Mouse (Mus musculus) heart, embryonic 14.5 days (tissue): ENCODE measurements at regions not wholly inside any gene's neighbourhood (a gene's known extent, or its start where the extent isn't known, plus 50 kb on each side); places are given as distances from the start of the nearest gene placed in this dataset.

Source experiments
- ATAC-seq: fragments of 200-750 bp; cut with Nextera tagmentation; 2 replicates; pipeline ENCODE4 v1.8.0; 2017; ENCODE audit warnings: low read depth, moderate TSS enrichment; ENCODE audit not compliant: insufficient number of reproducible peaks, insufficient read depth, low FRiP score
- H3K27ac ChIP-seq, 2 experiments: fragments of 200-500 bp in 1 of 2; fragments of 300-500 bp in 1 of 2; sonication (generic) in 1 of 2; replicated peaks in 1 of 2; 2 replicates each; pipeline ENCODE4 v1.5.1; 2012 to 2014; ENCODE audit warnings: low read depth in 2 of 2, low read length in 2 of 2, control low read depth in 1 of 2, mild to moderate bottlenecking in 1 of 2, mixed read lengths in 1 of 2; ENCODE audit not compliant: control insufficient read depth in 1 of 2, insufficient read depth in 1 of 2
- H3K27me3 ChIP-seq: fragments of 300-500 bp; sonication (generic); 2 replicates; pipeline ENCODE4 v1.6.1; 2014; ENCODE audit warnings: mild to moderate bottlenecking, low read length, control low read depth; ENCODE audit not compliant: control insufficient read depth, insufficient read depth
- H3K36me3 ChIP-seq: fragments of 300-500 bp; sonication (generic); 2 replicates; pipeline ENCODE4 v1.6.1; 2014; ENCODE audit warnings: mild to moderate bottlenecking, control low read depth, low read length, mixed read lengths; ENCODE audit not compliant: control insufficient read depth, insufficient read depth
- H3K4me1 ChIP-seq, 2 experiments: fragments of 200-500 bp in 1 of 2; fragments of 300-500 bp in 1 of 2; sonication (generic) in 1 of 2; 2 replicates each; pipeline ENCODE4 v1.6.1; 2012 to 2014; ENCODE audit warnings: low read length in 2 of 2, control low read depth in 1 of 2, mixed read lengths in 1 of 2; ENCODE audit not compliant: control insufficient read depth in 2 of 2, insufficient read depth in 2 of 2
- H3K4me2 ChIP-seq: fragments of 300-500 bp; sonication (generic); 2 replicates; pipeline ENCODE4 v1.6.1; 2014; ENCODE audit warnings: mild to moderate bottlenecking, low read length
- H3K4me3 ChIP-seq, 2 experiments: fragments of 200-500 bp in 1 of 2; fragments of 300-500 bp in 1 of 2; sonication (generic) in 1 of 2; 2 replicates each; pipeline ENCODE4 v1.5.1; 2012 to 2014; ENCODE audit warnings: low read length in 2 of 2, mild to moderate bottlenecking in 2 of 2, control low read depth in 1 of 2, low read depth in 1 of 2, moderate library complexity in 1 of 2; ENCODE audit not compliant: control insufficient read depth in 1 of 2, insufficient read depth in 1 of 2
- H3K9ac ChIP-seq: fragments of 300-500 bp; sonication (generic); 2 replicates; pipeline ENCODE4 v1.6.1; 2014; ENCODE audit warnings: mild to moderate bottlenecking, low read length
- H3K9me3 ChIP-seq: fragments of 300-500 bp; sonication (generic); 2 replicates; pipeline ENCODE4 v1.6.1; 2016; ENCODE audit warnings: low read length, control low read depth; ENCODE audit not compliant: control insufficient read depth
- WGBS: fragments of 180-500 bp; shearing (Covaris S2); extraction: QIAGEN DNeasy Blood & Tissue Kit; methylation state at CpG from one replicate; pipeline ENCODE4 v1.1.7; 2014; 5-methylcytosine and 5-hydroxymethylcytosine counted together

DNA sequence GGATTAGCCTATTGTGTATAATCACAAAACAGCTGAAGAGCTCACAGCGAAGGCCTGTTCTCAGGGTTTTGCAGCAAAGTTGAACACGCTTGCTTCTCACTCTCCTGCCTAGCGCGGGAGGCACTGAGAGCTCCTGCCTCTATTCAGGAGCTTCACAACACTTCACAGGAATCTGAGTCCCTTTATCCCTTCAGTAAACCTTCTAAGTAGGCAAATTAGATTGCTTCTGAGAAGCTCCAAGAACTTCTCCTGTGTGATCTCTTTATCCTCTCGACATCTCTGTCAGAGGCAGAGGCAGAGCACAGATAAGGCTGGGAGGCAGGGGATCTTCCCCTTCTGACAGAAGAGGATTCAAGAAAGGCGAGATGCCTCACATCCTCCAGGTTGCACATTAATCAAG, 488.7 kb upstream of the Adamts16 start:
- ATAC-seq: no peak
- no peak overlapping the region for H3K27ac ChIP-seq
- 32% methylated on average over 6 of the region's 6 CpGs for WGBS
- H3K9me3 ChIP-seq: no peaks in the 10 kb centered on the region
- H3K36me3 ChIP-seq: no peaks in the 10 kb centered on the region
- H3K27me3 ChIP-seq: no peaks in the 10 kb centered on the region
- no peak overlapping the region for H3K9ac ChIP-seq
- no peak overlapping the region for H3K4me3 ChIP-seq
- peaks cover 3 to 8% of the 10 kb centered on the region in 2 experiments for H3K4me1 ChIP-seq
- H3K4me2 ChIP-seq: no peak overlapping the region

DNA sequence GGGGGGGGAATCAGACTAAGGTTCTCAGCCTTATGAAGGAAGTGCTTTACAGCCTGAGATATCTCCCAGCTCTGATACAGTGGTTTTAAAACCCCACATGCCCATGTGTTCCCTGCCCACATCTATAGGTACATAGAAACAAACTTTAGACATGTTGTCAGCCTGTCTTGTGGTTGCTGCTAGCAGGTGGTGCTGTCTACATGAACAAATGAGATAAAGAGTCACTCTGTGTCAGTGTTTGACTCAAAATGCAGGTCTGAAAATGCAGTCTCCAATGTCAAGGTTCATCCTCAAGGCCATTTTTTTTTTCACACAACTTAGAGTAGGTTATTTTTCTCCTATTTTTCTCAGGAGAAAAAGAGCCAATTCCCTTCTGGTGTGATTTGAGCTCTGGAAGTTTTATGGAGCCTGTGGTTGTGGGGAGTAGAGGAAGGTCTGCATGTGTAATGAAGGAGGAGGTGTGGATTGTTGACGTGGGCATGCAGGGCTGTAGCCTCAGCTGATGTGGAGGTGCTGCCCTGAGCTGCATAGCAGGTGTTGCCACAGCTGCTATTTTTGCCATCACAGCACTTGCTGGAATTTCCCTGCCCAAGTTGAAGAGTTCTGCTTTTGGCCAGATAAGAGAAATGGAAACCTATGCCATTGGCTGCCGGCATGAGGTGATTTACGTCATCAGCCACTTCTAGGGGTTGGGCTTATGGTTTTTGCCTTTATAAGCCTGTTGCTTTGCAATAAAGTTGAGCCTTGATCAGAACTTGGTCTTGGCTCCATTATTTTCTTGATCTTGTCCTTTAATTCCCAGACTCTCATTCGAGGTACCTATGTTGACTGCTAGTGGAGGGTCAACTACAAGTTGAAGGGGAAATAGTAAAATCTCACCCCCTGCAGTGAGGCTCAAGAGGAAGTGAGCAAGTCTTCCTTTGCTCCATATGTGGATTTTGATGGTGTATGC, 486.5 kb upstream of the Adamts16 start:
- peak overlapping the region in 1 of 2 experiments; percentile 37; a peak in 1 of 4 replicates for H3K27ac ChIP-seq

DNA sequence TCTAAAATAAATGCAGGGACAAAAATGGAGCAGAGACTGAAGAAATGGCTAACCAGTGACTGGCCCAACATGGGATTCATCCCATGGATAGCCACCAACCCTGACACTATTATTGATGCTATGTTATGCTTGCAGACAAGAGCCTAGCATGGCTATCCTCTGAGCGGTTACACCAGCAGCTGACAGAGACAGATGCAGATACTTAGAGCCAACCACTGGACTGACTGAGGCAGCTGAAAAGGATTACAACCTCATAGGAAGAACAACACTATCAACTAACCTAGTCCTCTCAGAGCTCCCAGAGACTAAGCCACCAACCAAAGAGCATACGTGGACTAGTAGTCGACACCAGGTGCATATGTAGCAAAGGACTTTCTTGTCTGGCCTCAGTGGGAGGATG, 478.9 kb upstream of the Adamts16 start:
- Histone ChIP-seq H3K4me3 (no peak overlapping the region), H3K27ac (no peak overlapping the region), H3K4me1 (no peaks in the 10 kb centered on the region), H3K27me3 (no peaks in the 10 kb centered on the region), H3K36me3 (no peaks in the 10 kb centered on the region), H3K9ac (no peak overlapping the region), H3K9me3 (no peaks in the 10 kb centered on the region), H3K4me2 (no peak overlapping the region)
- ATAC-seq: no peak
- WGBS: 71% methylated on average over 3 of the region's 3 CpGs

More for the DNA sequence above, 486.5 kb upstream of the Adamts16 start:
- H3K9me3 ChIP-seq: no peaks in the 10 kb centered on the region
- no peak overlapping the region for H3K4me3 ChIP-seq
- no peak overlapping the region for H3K9ac ChIP-seq
- H3K4me1 ChIP-seq: peaks cover 3 to 8% of the 10 kb centered on the region in 2 experiments
- H3K27me3 ChIP-seq: no peaks in the 10 kb centered on the region
- ATAC-seq: peak; percentile 49; the same call in 1 of the 2 replicates
- H3K36me3 ChIP-seq: no peaks in the 10 kb centered on the region
- WGBS: 26% methylated on average over 4 of the region's 4 CpGs
- no peak overlapping the region for H3K4me2 ChIP-seq

DNA sequence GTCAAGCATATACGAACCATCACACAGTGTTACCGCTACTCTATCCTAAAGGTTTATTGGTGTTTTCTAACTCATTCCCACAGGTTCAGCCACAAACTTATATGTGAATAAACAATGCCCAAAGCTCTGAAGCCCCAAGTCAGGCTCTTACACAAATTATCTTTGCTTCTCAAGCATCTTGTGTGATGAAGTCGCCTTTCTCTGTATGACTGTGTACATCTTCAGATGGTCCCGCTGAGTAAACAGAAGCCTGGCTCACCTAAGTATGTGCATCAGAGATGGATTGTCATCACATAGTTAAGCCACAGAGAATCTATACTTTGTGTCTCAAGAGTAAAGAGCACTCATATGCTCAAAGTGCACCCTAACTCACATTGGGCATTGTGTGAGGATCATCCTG, 462.3 kb upstream of the Adamts16 start:
- ATAC-seq: no peak
- Histone ChIP-seq H3K36me3 (no peaks in the 10 kb centered on the region), H3K27me3 (no peaks in the 10 kb centered on the region), H3K4me3 (no peak overlapping the region), H3K27ac (no peak overlapping the region), H3K4me2 (no peak overlapping the region), H3K4me1 (no peaks in the 10 kb centered on the region), H3K9ac (no peak overlapping the region), H3K9me3 (no peaks in the 10 kb centered on the region)
- WGBS: 88% methylated on average over 4 of the region's 4 CpGs

DNA sequence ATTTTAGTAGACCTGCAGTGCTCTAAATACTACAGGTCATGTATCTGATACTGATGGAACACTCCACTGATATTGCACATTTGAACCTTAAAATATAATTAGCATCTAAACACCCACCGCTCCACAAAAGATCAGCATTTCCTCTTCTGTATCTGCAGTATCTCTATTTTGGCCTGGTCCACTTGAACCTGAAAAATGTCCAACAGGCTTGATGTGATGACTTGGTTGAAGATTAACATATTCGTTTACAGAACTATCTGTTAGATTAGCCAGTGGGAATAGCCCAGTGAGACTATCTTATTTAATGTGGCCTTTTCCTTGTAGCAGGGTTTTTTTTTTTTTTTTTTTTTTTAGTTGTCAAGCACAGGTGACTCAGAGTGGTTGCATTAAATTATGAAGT, 434.4 kb upstream of the Adamts16 start:
- no peak overlapping the region for H3K4me2 ChIP-seq
- no peak overlapping the region for H3K4me3 ChIP-seq
- no peaks in the 10 kb centered on the region for H3K9me3 ChIP-seq
- H3K27me3 ChIP-seq: no peaks in the 10 kb centered on the region
- H3K4me1 ChIP-seq: no peaks in the 10 kb centered on the region
- H3K9ac ChIP-seq: no peak overlapping the region
- whole genome bisulfite sequencing: 47% methylated on average over 2 of the region's 2 CpGs
- no peaks in the 10 kb centered on the region for H3K36me3 ChIP-seq
- no peak overlapping the region for H3K27ac ChIP-seq
- no peak for ATAC-seq

DNA sequence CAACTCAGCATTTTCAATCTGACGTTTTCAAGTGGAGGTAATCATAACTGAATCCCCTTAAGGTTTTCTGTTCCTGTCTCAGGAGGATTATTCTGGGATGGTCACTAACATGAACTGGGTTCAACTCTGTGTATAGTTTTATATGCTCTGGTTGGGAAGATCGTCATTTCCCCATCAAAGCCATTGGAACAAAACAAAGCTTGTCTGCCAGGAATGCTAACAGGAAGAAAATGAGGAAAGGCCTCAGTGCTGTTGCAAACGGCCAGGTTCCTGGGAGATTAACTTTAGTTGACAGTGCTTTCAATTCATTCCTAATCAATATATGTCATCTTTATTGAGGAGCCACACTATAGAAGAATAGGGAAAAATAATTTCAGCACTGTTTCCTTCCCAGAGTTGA, 432.5 kb upstream of the Adamts16 start:
- H3K4me1 ChIP-seq: no peaks in the 10 kb centered on the region
- no peak for ATAC-seq
- H3K27ac ChIP-seq: no peak overlapping the region
- no peaks in the 10 kb centered on the region for H3K36me3 ChIP-seq
- no peak overlapping the region for H3K4me2 ChIP-seq
- no peaks in the 10 kb centered on the region for H3K9me3 ChIP-seq
- H3K4me3 ChIP-seq: no peak overlapping the region
- H3K27me3 ChIP-seq: no peaks in the 10 kb centered on the region
- WGBS: 62% methylated on average over 3 of the region's 3 CpGs
- H3K9ac ChIP-seq: no peak overlapping the region

DNA sequence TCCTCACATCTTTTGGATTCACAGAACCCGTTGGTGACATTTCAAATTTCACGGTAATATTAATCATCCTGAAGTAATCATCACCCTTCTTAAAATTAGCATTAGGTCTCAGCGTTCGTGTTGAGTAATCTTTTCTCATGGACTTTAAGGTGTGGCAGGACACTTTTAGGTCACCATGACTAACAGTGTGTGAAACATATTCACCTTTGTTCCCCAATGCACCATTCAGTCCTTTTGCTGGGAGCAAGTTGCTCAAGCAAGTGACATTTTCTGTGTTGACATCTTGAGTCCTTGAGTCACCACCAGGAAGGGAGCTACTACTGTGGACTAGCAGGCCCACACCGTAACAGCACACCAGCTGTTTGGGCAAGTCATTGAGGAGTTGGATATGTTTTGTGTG, 431.9 kb upstream of the Adamts16 start:
- ATAC-seq: no peak
- no peak overlapping the region for H3K4me3 ChIP-seq
- H3K4me2 ChIP-seq: no peak overlapping the region
- H3K9me3 ChIP-seq: no peaks in the 10 kb centered on the region
- H3K36me3 ChIP-seq: no peaks in the 10 kb centered on the region
- H3K27ac ChIP-seq: no peak overlapping the region
- H3K4me1 ChIP-seq: no peaks in the 10 kb centered on the region
- no peak overlapping the region for H3K9ac ChIP-seq
- no peaks in the 10 kb centered on the region for H3K27me3 ChIP-seq
- 93% methylated on average over 5 of the region's 5 CpGs for WGBS

DNA sequence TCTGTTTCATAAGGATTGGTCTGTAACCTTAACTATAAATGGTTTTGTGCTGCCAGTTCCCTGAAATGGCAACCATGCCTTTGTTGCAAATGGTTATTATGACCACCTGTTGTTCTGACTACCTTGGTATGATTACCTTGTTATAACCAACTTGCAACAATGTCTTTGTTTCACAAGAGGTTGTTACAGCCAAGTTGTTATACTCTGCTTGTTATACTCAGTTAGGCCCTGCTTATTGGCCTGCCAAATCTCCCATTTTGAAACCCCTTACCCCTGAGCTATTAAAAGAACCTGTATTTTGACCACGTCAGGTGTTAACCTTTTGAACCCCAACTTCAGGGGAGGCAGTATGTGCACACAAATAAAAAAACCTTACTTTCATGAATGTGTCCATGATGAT, 431.5 kb upstream of the Adamts16 start:
- H3K36me3 ChIP-seq: no peaks in the 10 kb centered on the region
- H3K9me3 ChIP-seq: no peaks in the 10 kb centered on the region
- no peak overlapping the region for H3K4me3 ChIP-seq
- H3K4me1 ChIP-seq: no peaks in the 10 kb centered on the region
- H3K27me3 ChIP-seq: no peaks in the 10 kb centered on the region
- no peak for ATAC-seq
- no peak overlapping the region for H3K27ac ChIP-seq
- H3K4me2 ChIP-seq: no peak overlapping the region
- 70% methylated on average over 1 of the region's 1 CpGs for WGBS
- H3K9ac ChIP-seq: no peak overlapping the region
